Comparison of ENCODE assay signal across 21 mouse cellular contexts in genomic region chr13:56580450-56580849, GRCm38 (mm10). TPM values are rescaled to one million over a fixed set of nuclear protein-coding genes. Genes with fewer than 3 reads are reported as not detected.
DNase-seq lines count a peak whose midpoint lies in the region; ATAC-seq lines count a peak whose summit lies in the region.
"Had no signal": no experiment of that assay in that cellular context is flagged by ENCODE, and none has a peak within 500 bp of the region (broad histone marks: within the 10 kb centered on the region; RNA-seq: fewer than 3 reads in every experiment).

No protein-coding gene starts in this region.

- peak overlapping the region; percentile 96 for H3K27ac ChIP-seq in hindbrain, embryonic 10.5 days
- no peak overlapping the region for H3K27ac ChIP-seq in hindbrain, embryonic 16.5 days (ENCODE audit: low read depth, low read length)
- peak overlapping the region; percentile 96 for H3K27ac ChIP-seq in midbrain, embryonic 10.5 days (replicated peaks)
- H3K27ac ChIP-seq in midbrain, embryonic 15.5 days: no peak overlapping the region
- H3K27ac ChIP-seq in embryonic facial prominence, embryonic 12.5 days: peak overlapping the region; percentile 96; the same call in 1 of the 2 replicates
- peak overlapping the region; percentile 96 for H3K27ac ChIP-seq in limb, embryonic 13.5 days
- H3K27ac ChIP-seq: hindbrain, postnatal 0 days had no signal

- ATAC-seq in hindbrain, embryonic 16.5 days: no peak
- no peak for ATAC-seq in midbrain, embryonic 15.5 days (replicated peaks)
- no peak for ATAC-seq in embryonic facial prominence, embryonic 12.5 days (ENCODE audit: insufficient number of reproducible peaks, insufficient read depth, low FRiP score, low TSS enrichment)
- ATAC-seq in limb, embryonic 13.5 days (ENCODE audit: low FRiP score, low read depth): no peak
- ATAC-seq: hindbrain, postnatal 0 days; intestine, postnatal 0 days; liver, postnatal 0 days; midbrain, embryonic 16.5 days had no signal

- peaks cover 58% of the 10 kb centered on the region for H3K4me1 ChIP-seq in hindbrain, embryonic 10.5 days (replicated peaks)
- peaks cover 8% of the 10 kb centered on the region for H3K4me1 ChIP-seq in hindbrain, embryonic 16.5 days (ENCODE audit: control insufficient read depth, insufficient read depth, low read depth, low read length)
- H3K4me1 ChIP-seq in midbrain, embryonic 10.5 days: peaks cover 52% of the 10 kb centered on the region
- peaks cover 15% of the 10 kb centered on the region for H3K4me1 ChIP-seq in midbrain, embryonic 15.5 days
- peaks cover 48% of the 10 kb centered on the region for H3K4me1 ChIP-seq in embryonic facial prominence, embryonic 12.5 days
- peaks cover 60% of the 10 kb centered on the region for H3K4me1 ChIP-seq in limb, embryonic 13.5 days

- no peak overlapping the region for H3K4me3 ChIP-seq in hindbrain, embryonic 10.5 days
- H3K4me3 ChIP-seq in hindbrain, embryonic 16.5 days (ENCODE audit: low read length): no peak overlapping the region
- H3K4me3 ChIP-seq in midbrain, embryonic 10.5 days: no peak overlapping the region
- H3K4me3 ChIP-seq in midbrain, embryonic 15.5 days: no peak overlapping the region
- no peak overlapping the region for H3K4me3 ChIP-seq in embryonic facial prominence, embryonic 12.5 days
- no peak overlapping the region for H3K4me3 ChIP-seq in limb, embryonic 13.5 days
- H3K4me3 ChIP-seq: forebrain, embryonic 12.5 days had no signal

- no peak overlapping the region for H3K9ac ChIP-seq in hindbrain, embryonic 16.5 days (ENCODE audit: low read depth, low read length)
- no peak overlapping the region for H3K9ac ChIP-seq in midbrain, embryonic 15.5 days
- no peak overlapping the region for H3K9ac ChIP-seq in embryonic facial prominence, embryonic 12.5 days
- no peak overlapping the region for H3K9ac ChIP-seq in limb, embryonic 13.5 days
- H3K9ac ChIP-seq: forebrain, embryonic 12.5 days; liver, postnatal 0 days had no signal

- 75% methylated on average over 5 of the region's 5 CpGs for WGBS in hindbrain, embryonic 10.5 days
- 73% methylated on average over 5 of the region's 5 CpGs for WGBS in hindbrain, embryonic 16.5 days
- 87% methylated on average over 5 of the region's 5 CpGs for WGBS in midbrain, embryonic 10.5 days
- WGBS in midbrain, embryonic 15.5 days: 78% methylated on average over 5 of the region's 5 CpGs
- WGBS in embryonic facial prominence, embryonic 12.5 days: 76% methylated on average over 5 of the region's 5 CpGs
- 84% methylated on average over 5 of the region's 5 CpGs for WGBS in limb, embryonic 13.5 days

- no peaks in the 10 kb centered on the region for H3K9me3 ChIP-seq in hindbrain, embryonic 10.5 days
- H3K9me3 ChIP-seq in hindbrain, embryonic 16.5 days (ENCODE audit: control insufficient read depth, low read length): no peaks in the 10 kb centered on the region
- H3K9me3 ChIP-seq in midbrain, embryonic 10.5 days (replicated peaks): no peaks in the 10 kb centered on the region
- H3K9me3 ChIP-seq in midbrain, embryonic 15.5 days: no peaks in the 10 kb centered on the region
- H3K9me3 ChIP-seq in embryonic facial prominence, embryonic 12.5 days: no peaks in the 10 kb centered on the region
- H3K9me3 ChIP-seq in limb, embryonic 13.5 days: no peaks in the 10 kb centered on the region
- H3K9me3 ChIP-seq: forebrain, embryonic 12.5 days had no signal

- no peak overlapping the region for H3K4me2 ChIP-seq in hindbrain, embryonic 16.5 days (ENCODE audit: low read length)
- no peak overlapping the region for H3K4me2 ChIP-seq in midbrain, embryonic 15.5 days
- no peak overlapping the region for H3K4me2 ChIP-seq in embryonic facial prominence, embryonic 12.5 days (replicated peaks)
- no peak overlapping the region for H3K4me2 ChIP-seq in limb, embryonic 13.5 days (replicated peaks)
- H3K4me2 ChIP-seq: forebrain, embryonic 12.5 days had no signal

- no peak for DNase-seq in hindbrain, embryonic 10.5 days (ENCODE audit: low spot score)
- no peak for DNase-seq in midbrain, embryonic 10.5 days (ENCODE audit: low spot score)
- no peak for DNase-seq in urinary bladder, postnatal 36 days (ENCODE audit: low spot score in 2 of 2)
- DNase-seq in thymus, postnatal 10 days (ENCODE audit: low spot score in 2 of 2): no peak
- DNase-seq: cerebellum, adult 8-10 months; gastrocnemius, postnatal 36 days; kidney, postnatal 10 days; liver, postnatal 0 days; lung, postnatal 10 days; retina, postnatal 1 day; thymus, postnatal 25 days had no signal

- no peaks in the 10 kb centered on the region for H3K36me3 ChIP-seq in hindbrain, embryonic 10.5 days
- no peaks in the 10 kb centered on the region for H3K36me3 ChIP-seq in hindbrain, embryonic 16.5 days (ENCODE audit: control insufficient read depth, insufficient read depth, low read length)
- H3K36me3 ChIP-seq in midbrain, embryonic 10.5 days: no peaks in the 10 kb centered on the region
- H3K36me3 ChIP-seq in midbrain, embryonic 15.5 days (replicated peaks): no peaks in the 10 kb centered on the region
- no peaks in the 10 kb centered on the region for H3K36me3 ChIP-seq in embryonic facial prominence, embryonic 12.5 days
- H3K36me3 ChIP-seq in limb, embryonic 13.5 days: no peaks in the 10 kb centered on the region
- H3K36me3 ChIP-seq: forebrain, embryonic 12.5 days had no signal

- no peaks in the 10 kb centered on the region for H3K27me3 ChIP-seq in hindbrain, embryonic 10.5 days (ENCODE audit: insufficient read depth, poor library complexity, severe bottlenecking)
- H3K27me3 ChIP-seq in hindbrain, embryonic 16.5 days (replicated peaks; ENCODE audit: control insufficient read depth, insufficient read depth, low read length): no peaks in the 10 kb centered on the region
- H3K27me3 ChIP-seq in midbrain, embryonic 10.5 days (ENCODE audit: low read depth, poor library complexity, severe bottlenecking): no peaks in the 10 kb centered on the region
- no peaks in the 10 kb centered on the region for H3K27me3 ChIP-seq in midbrain, embryonic 15.5 days (replicated peaks)
- H3K27me3 ChIP-seq in embryonic facial prominence, embryonic 12.5 days: no peaks in the 10 kb centered on the region
- no peaks in the 10 kb centered on the region for H3K27me3 ChIP-seq in limb, embryonic 13.5 days

RNA-seq across cellular contexts. Expression of gene Tgfbi, which starts 28.9 kb away (rescaled TPM):
- polyA plus RNA-seq in hindbrain, embryonic 10.5 days (2016; fragmentation: Nextera tagmentation; extraction: Ambion mirVana): 38.4 and 42.9 TPM in 2 replicates
- polyA plus RNA-seq in hindbrain, embryonic 16.5 days (2015; fragmentation: Nextera tagmentation; extraction: Ambion mirVana): 6.3 and 7.9 TPM in 2 replicates
- polyA plus RNA-seq in midbrain, embryonic 10.5 days (2016; fragmentation: Nextera tagmentation; extraction: Ambion mirVana): 23.2 and 29.8 TPM in 2 replicates
- 3.6 and 4.4 TPM in 2 replicates for polyA plus RNA-seq in midbrain, embryonic 15.5 days (2015; fragmentation: Nextera tagmentation; extraction: Ambion mirVana)
- 120 and 121 TPM in 2 replicates for polyA plus RNA-seq in embryonic facial prominence, embryonic 12.5 days (2016; fragmentation: Nextera tagmentation; extraction: Ambion mirVana)
- polyA plus RNA-seq in limb, embryonic 13.5 days (2015; fragmentation: Nextera tagmentation; extraction: Ambion mirVana): 180 and 183 TPM in 2 replicates

RNA-seq across cellular contexts. Expression of gene Lect2, which starts 32.1 kb away (rescaled TPM):
- polyA plus RNA-seq in hindbrain, embryonic 10.5 days (2016; fragmentation: Nextera tagmentation; extraction: Ambion mirVana): not detected in 2 replicates
- polyA plus RNA-seq in hindbrain, embryonic 16.5 days (2015; fragmentation: Nextera tagmentation; extraction: Ambion mirVana): not detected in 2 replicates
- not detected in 2 replicates for polyA plus RNA-seq in midbrain, embryonic 10.5 days (2016; fragmentation: Nextera tagmentation; extraction: Ambion mirVana)
- not detected in 2 replicates for polyA plus RNA-seq in midbrain, embryonic 15.5 days (2015; fragmentation: Nextera tagmentation; extraction: Ambion mirVana)
- not detected in 2 replicates for polyA plus RNA-seq in embryonic facial prominence, embryonic 12.5 days (2016; fragmentation: Nextera tagmentation; extraction: Ambion mirVana)
- polyA plus RNA-seq in limb, embryonic 13.5 days (2015; fragmentation: Nextera tagmentation; extraction: Ambion mirVana): not detected in 2 replicates
- polyA plus RNA-seq: C2C12; forebrain, embryonic 12.5 days; heart, postnatal 0 days; hindbrain, postnatal 0 days; midbrain, embryonic 16.5 days had no signal

RNA-seq across cellular contexts. Expression of gene Fbxl21, which starts 58.2 kb away (rescaled TPM):
- polyA plus RNA-seq in hindbrain, embryonic 10.5 days (2016; fragmentation: Nextera tagmentation; extraction: Ambion mirVana): 1.4 and 3.2 TPM in 2 replicates
- 2.9 and 4.6 TPM in 2 replicates for polyA plus RNA-seq in hindbrain, embryonic 16.5 days (2015; fragmentation: Nextera tagmentation; extraction: Ambion mirVana)
- 1.4 and 1.6 TPM in 2 replicates for polyA plus RNA-seq in midbrain, embryonic 10.5 days (2016; fragmentation: Nextera tagmentation; extraction: Ambion mirVana)
- 2.4 and 2.7 TPM in 2 replicates for polyA plus RNA-seq in midbrain, embryonic 15.5 days (2015; fragmentation: Nextera tagmentation; extraction: Ambion mirVana)
- 2.8 and 3.4 TPM in 2 replicates for polyA plus RNA-seq in embryonic facial prominence, embryonic 12.5 days (2016; fragmentation: Nextera tagmentation; extraction: Ambion mirVana)
- polyA plus RNA-seq in limb, embryonic 13.5 days (2015; fragmentation: Nextera tagmentation; extraction: Ambion mirVana): 3.0 and 3.6 TPM in 2 replicates

Comparison
In these comparisons a context has a peak if more than half of its experiments do, and no peak if none do; other contexts are left out.
1. H3K27ac ChIP-seq: peak in hindbrain, embryonic 10.5 days (single experiment), midbrain, embryonic 10.5 days (single experiment), embryonic facial prominence, embryonic 12.5 days (single experiment) and limb, embryonic 13.5 days (single experiment); none in hindbrain, embryonic 16.5 days (single experiment) and midbrain, embryonic 15.5 days (single experiment).